Mouse (Mus musculus) thymus, adult 2 months (tissue): ENCODE measurements at regions not wholly inside any gene's neighbourhood (a gene's known extent, or its start where the extent isn't known, plus 50 kb on each side); places are given as distances from the start of the nearest gene placed in this dataset.

Experiments
- CTCF ChIP-seq: fragments of 200-500 bp; IDR thresholded peaks from 2 replicates; pipeline ENCODE4 v1.5.1; 2012; ENCODE audit warnings: mild to moderate bottlenecking, control low read depth, low read length, moderate library complexity, borderline replicate concordance; ENCODE audit not compliant: control insufficient read depth, poor library complexity, insufficient read depth; ENCODE audit errors: extremely low read depth
- POLR2A ChIP-seq: fragments of 200-500 bp; IDR thresholded peaks from 2 replicates; pipeline ENCODE4 v1.6.1; 2012; ENCODE audit warnings: mild to moderate bottlenecking, low read length, control low read depth, moderate library complexity; ENCODE audit not compliant: control insufficient read depth, poor library complexity, insufficient read depth; ENCODE audit errors: extremely low read depth

GRCm38 (mm10) chr11:22602610-22603009, 90.7 kb downstream of the Tmem17 start:
- no peak for TF ChIP-seq CTCF
- no peak for TF ChIP-seq POLR2A
